ENCODE assay signal across 10 mouse cellular contexts in the genomic region with DNA sequence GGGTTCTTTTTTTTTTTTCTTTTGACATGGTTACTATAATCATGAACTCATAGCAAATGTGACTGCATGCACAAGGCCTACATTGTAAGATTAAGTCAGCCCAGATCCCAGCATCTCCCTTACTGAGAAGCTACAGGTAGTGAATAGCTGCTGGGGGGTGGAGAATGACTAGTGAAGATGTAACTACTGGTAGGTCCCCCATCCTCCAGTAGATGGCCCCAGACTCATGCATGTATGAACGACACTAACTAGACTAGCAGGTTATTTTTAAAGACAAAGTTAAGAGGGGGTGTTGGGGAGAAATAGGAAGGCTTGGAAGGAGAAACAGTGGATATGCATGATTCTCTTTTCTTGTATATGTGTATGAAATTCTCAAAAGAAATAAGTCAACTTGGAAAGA. TPM values are rescaled to one million over a fixed set of nuclear protein-coding genes. Genes with fewer than 3 reads are reported as not detected.
DNase-seq lines count a peak whose midpoint lies in the region; ATAC-seq and TF ChIP-seq lines count a peak whose summit lies in the region.
"Had no signal": no experiment of that assay in that cellular context is flagged by ENCODE, and none has a peak within 500 bp of the region (broad histone marks: within the 10 kb centered on the region; RNA-seq: fewer than 3 reads in every experiment).

No protein-coding gene starts in this region.

- ATAC-seq in heart, postnatal 0 days (ENCODE audit: insufficient read depth, low read depth) = no peak
- ATAC-seq in lung, postnatal 0 days = no peak

- no peaks in the 10 kb centered on the region for H3K27me3 ChIP-seq in heart, postnatal 0 days (ENCODE audit: control insufficient read depth, insufficient read depth, low read length)
- H3K27me3 ChIP-seq in lung, postnatal 0 days (replicated peaks; ENCODE audit: insufficient read depth, low read length) = no peaks in the 10 kb centered on the region
- no peaks in the 10 kb centered on the region for H3K27me3 ChIP-seq in splenic B cell, adult 2 months (ENCODE audit: control insufficient read depth, insufficient read depth, low read length, poor library complexity, severe bottlenecking)
- H3K27me3 ChIP-seq: embryonic facial prominence, embryonic 15.5 days; hindbrain, embryonic 12.5 days had no signal

- H3K36me3 ChIP-seq in heart, postnatal 0 days (replicated peaks; ENCODE audit: control insufficient read depth, insufficient read depth, low read length) = peaks cover 68% of the 10 kb centered on the region
- peaks cover 26% of the 10 kb centered on the region for H3K36me3 ChIP-seq in lung, postnatal 0 days (ENCODE audit: insufficient read depth, low read length)
- H3K36me3 ChIP-seq in splenic B cell, adult 2 months (ENCODE audit: control insufficient read depth, insufficient read depth, low read length, poor library complexity, severe bottlenecking) = peaks cover 18% of the 10 kb centered on the region; the same call in 1 of the 2 replicates

- no peak overlapping the region for H3K9ac ChIP-seq in heart, postnatal 0 days (replicated peaks; ENCODE audit: low read depth, low read length)
- H3K9ac ChIP-seq in lung, postnatal 0 days (replicated peaks; ENCODE audit: low read depth) = no peak overlapping the region
- H3K9ac ChIP-seq: embryonic facial prominence, embryonic 15.5 days; hindbrain, embryonic 12.5 days had no signal

- H3K4me3 ChIP-seq in heart, postnatal 0 days (ENCODE audit: low read depth, low read length) = no peak overlapping the region
- no peak overlapping the region for H3K4me3 ChIP-seq in lung, postnatal 0 days (ENCODE audit: low read depth, low read length)
- H3K4me3 ChIP-seq: embryonic facial prominence, embryonic 15.5 days; hindbrain, embryonic 12.5 days had no signal

- no peak for TF ChIP-seq EP300 in heart, postnatal 0 days (IDR thresholded peaks at IDR 0.05; ENCODE audit: low read depth)
- TF ChIP-seq EP300 in lung, postnatal 0 days (IDR thresholded peaks at IDR 0.05) = no peak

- intact Hi-C loops in left cerebral cortex, postnatal 36 days (cut with DNase I) = loop anchor here (10.0 kb wide), 1 partner anchor 184 kb away; no protein-coding TSS in a partner anchor

- H3K27ac ChIP-seq in heart, postnatal 0 days (ENCODE audit: low read depth) = no peak overlapping the region
- no peak overlapping the region for H3K27ac ChIP-seq in lung, postnatal 0 days (ENCODE audit: low read length)
- H3K27ac ChIP-seq: embryonic facial prominence, embryonic 15.5 days; hindbrain, embryonic 12.5 days had no signal

- no peaks in the 10 kb centered on the region for H3K9me3 ChIP-seq in heart, postnatal 0 days (replicated peaks; ENCODE audit: control insufficient read depth, low read length)
- no peaks in the 10 kb centered on the region for H3K9me3 ChIP-seq in lung, postnatal 0 days (ENCODE audit: low read length)

- no peak overlapping the region for H3K4me2 ChIP-seq in heart, postnatal 0 days (ENCODE audit: low read depth, low read length)
- no peak overlapping the region for H3K4me2 ChIP-seq in lung, postnatal 0 days (replicated peaks; ENCODE audit: low read depth, low read length)
- H3K4me2 ChIP-seq: embryonic facial prominence, embryonic 15.5 days; hindbrain, embryonic 12.5 days had no signal

- peak; percentile 37 for DNase-seq in heart, postnatal 0 days (ENCODE audit: low spot score)
- DNase-seq in heart, adult 18-20 months = no peak
- DNase-seq in lung, postnatal 0 days (ENCODE audit: low spot score) = no peak
- no peak for DNase-seq in lung, postnatal 25 days (ENCODE audit: low spot score)
- peak; percentile 36 for DNase-seq in ES-CJ7 (ENCODE audit: low read depth, low spot score)
- DNase-seq in splenic B cell, adult 2 months (ENCODE audit: low read depth, low spot score) = peak; percentile 46
- DNase-seq in left cerebral cortex, postnatal 36 days (ENCODE audit: low spot score in 2 of 2) = no peak
- DNase-seq: right cerebral cortex, postnatal 14 days had no signal

- WGBS in heart, postnatal 0 days = 34% methylated on average over 1 of the region's 1 CpGs
- 62% methylated on average over 1 of the region's 1 CpGs for WGBS in lung, postnatal 0 days

- peak; percentile 52 for TF ChIP-seq CTCF in heart, postnatal 0 days (IDR thresholded peaks at IDR 0.05; ENCODE audit: low read depth)
- TF ChIP-seq CTCF in lung, postnatal 0 days (IDR thresholded peaks at IDR 0.05) = peak; percentile 50

- no peaks in the 10 kb centered on the region for H3K4me1 ChIP-seq in heart, postnatal 0 days (ENCODE audit: control insufficient read depth, insufficient read depth)
- no peaks in the 10 kb centered on the region for H3K4me1 ChIP-seq in lung, postnatal 0 days (ENCODE audit: insufficient read depth, low read depth, low read length)
- H3K4me1 ChIP-seq: embryonic facial prominence, embryonic 15.5 days; hindbrain, embryonic 12.5 days had no signal

RNA-seq across cellular contexts. Expression of gene Zfp871, which starts 16.9 kb away (rescaled TPM):
- total RNA-seq in heart, postnatal 0 days (2014; rRNA removed; ENCODE audit: low replicate concordance) = 19.6 and 21.0 TPM in 2 replicates
- polyA plus RNA-seq in heart, postnatal 0 days (2015; fragmentation: Nextera tagmentation; extraction: Ambion mirVana) = 14.9 and 16.1 TPM in 2 replicates
- total RNA-seq in heart, adult 18-20 months (2021) = 10 to 100 TPM; 25.0 to 28.9 TPM
- polyA plus RNA-seq in lung, postnatal 0 days (2015; fragmentation: Nextera tagmentation; extraction: Ambion mirVana) = 18.9 and 21.5 TPM in 2 replicates
- 10 to 100 TPM; 66.0 to 88.5 TPM for total RNA-seq in left cerebral cortex, postnatal 36 days (2021)

RNA-seq across cellular contexts. Expression of gene Zfp811, which starts 38.5 kb away (rescaled TPM):
- total RNA-seq in heart, postnatal 0 days (2014; rRNA removed; ENCODE audit: low replicate concordance) = 0.12 TPM in 1 of 2 replicates, not detected in the other
- 0.31 and 0.69 TPM in 2 replicates for polyA plus RNA-seq in heart, postnatal 0 days (2015; fragmentation: Nextera tagmentation; extraction: Ambion mirVana)
- under 1 TPM in 1 of 2 experiments, not detected in 1; 0.44 TPM for total RNA-seq in heart, adult 18-20 months (2021)
- polyA plus RNA-seq in lung, postnatal 0 days (2015; fragmentation: Nextera tagmentation; extraction: Ambion mirVana) = 0.29 and 0.45 TPM in 2 replicates
- total RNA-seq in left cerebral cortex, postnatal 36 days (2021) = 1 to 10 TPM; 5.7 to 8.5 TPM

RNA-seq across cellular contexts. Expression of gene Zfp799, which starts 58.8 kb away (rescaled TPM):
- 4.9 and 7.6 TPM in 2 replicates for total RNA-seq in heart, postnatal 0 days (2014; rRNA removed; ENCODE audit: low replicate concordance)
- polyA plus RNA-seq in heart, postnatal 0 days (2015; fragmentation: Nextera tagmentation; extraction: Ambion mirVana) = 4.3 and 5.7 TPM in 2 replicates
- total RNA-seq in heart, adult 18-20 months (2021) = 1 to 10 TPM; 7.9 to 9.3 TPM
- 4.6 and 5.6 TPM in 2 replicates for polyA plus RNA-seq in lung, postnatal 0 days (2015; fragmentation: Nextera tagmentation; extraction: Ambion mirVana)
- total RNA-seq in left cerebral cortex, postnatal 36 days (2021) = 10 to 100 TPM; 24.2 to 32.7 TPM

Comparison
In these comparisons a context has a peak if more than half of its experiments do, and no peak if none do; other contexts are left out.
1. DNase-seq: peak in heart, postnatal 0 days (single experiment), ES-CJ7 (single experiment) and splenic B cell, adult 2 months (single experiment); none in heart, adult 18-20 months (0 of 2), lung, postnatal 0 days (single experiment), lung, postnatal 25 days (single experiment) and left cerebral cortex, postnatal 36 days (0 of 2).